Mouse (Mus musculus) MEL (cell line): ENCODE results near the gene 1700020D05Rik.
A peak's percentile ranks its signal among the peaks of the same experiment; 100 is the strongest.

Experiments
- BHLHE40 ChIP-seq: IDR thresholded peaks from 2 replicates; pipeline ENCODE4 v1.6.1; 2012; ENCODE audit warnings: low read depth, mild to moderate bottlenecking, inconsistent platforms, low read length, improper control_type of control experiment, borderline replicate concordance
- CHD1 ChIP-seq: IDR thresholded peaks from 2 replicates; pipeline ENCODE4 v1.6.1; 2012; ENCODE audit warnings: low read depth, mild to moderate bottlenecking, inconsistent platforms, low read length, improper control_type of control experiment
- CHD2 ChIP-seq: IDR thresholded peaks from 2 replicates; pipeline ENCODE4 v1.6.1; 2011; ENCODE audit warnings: low read length, improper control_type of control experiment
- CTCF ChIP-seq, 3 experiments: IDR thresholded peaks in 2 of 3; conservative IDR thresholded peaks in 1 of 3; 2 replicates each; pipeline ENCODE4 v1.5.1; 2011 to 2012; ENCODE audit warnings: low read length in 3 of 3, low read depth in 2 of 3, mild to moderate bottlenecking in 2 of 3, improper control_type of control experiment in 1 of 3, inconsistent platforms in 1 of 3, mixed read lengths in 1 of 3, moderate library complexity in 1 of 3; ENCODE audit not compliant: control insufficient read depth in 1 of 3, insufficient read depth in 1 of 3, poor library complexity in 1 of 3, severe bottlenecking in 1 of 3
- EP300 ChIP-seq, 2 experiments: IDR thresholded peaks; 2 replicates each; pipeline ENCODE4 v1.6.1; 2011; ENCODE audit warnings: improper control_type of control experiment in 2 of 2, low read length in 2 of 2, low read depth in 1 of 2, mild to moderate bottlenecking in 1 of 2
- GABPA ChIP-seq: IDR thresholded peaks from 2 replicates; pipeline ENCODE4 v1.6.1; 2012; ENCODE audit warnings: low read depth, mild to moderate bottlenecking, inconsistent platforms, low read length, improper control_type of control experiment, moderate library complexity
- GATA1 ChIP-seq: IDR thresholded peaks from 2 replicates; pipeline ENCODE4 v1.6.1; 2011; ENCODE audit warnings: low read depth, low read length, improper control_type of control experiment
- JUND ChIP-seq: IDR thresholded peaks from 2 replicates; pipeline ENCODE4 v1.6.1; 2011; ENCODE audit warnings: low read depth, mild to moderate bottlenecking, improper control_type of control experiment, low read length
- MAZ ChIP-seq: IDR thresholded peaks from 2 replicates; pipeline ENCODE4 v1.6.1; 2012; ENCODE audit warnings: low read depth, mild to moderate bottlenecking, inconsistent platforms, low read length, improper control_type of control experiment
- POLR2A ChIP-seq, 2 experiments: IDR thresholded peaks; 2 replicates each; pipeline ENCODE4 v1.6.1; 2011 to 2012; ENCODE audit warnings: low read length in 2 of 2, mild to moderate bottlenecking in 2 of 2, control low read depth in 1 of 2, improper control_type of control experiment in 1 of 2, low read depth in 1 of 2, moderate library complexity in 1 of 2; ENCODE audit not compliant: control insufficient read depth in 1 of 2, insufficient read depth in 1 of 2, poor library complexity in 1 of 2
- SIN3A ChIP-seq: IDR thresholded peaks from 2 replicates; pipeline ENCODE4 v1.6.1; 2012; ENCODE audit warnings: low read length, improper control_type of control experiment, inconsistent platforms
- USF1 ChIP-seq: IDR thresholded peaks from 2 replicates; pipeline ENCODE4 v1.6.1; 2014; ENCODE audit warnings: low read depth, mild to moderate bottlenecking, inconsistent platforms, low read length, improper control_type of control experiment, moderate library complexity
- ZC3H11A ChIP-seq: IDR thresholded peaks from 2 replicates; pipeline ENCODE4 v1.6.1; 2012; ENCODE audit warnings: low read depth, mild to moderate bottlenecking, inconsistent platforms, low read length, improper control_type of control experiment

- TF ChIP-seq SIN3A, result no peak
- TF ChIP-seq POLR2A (IDR thresholded peaks at IDR 0.05; ENCODE audit: control insufficient read depth in 1 of 2, insufficient read depth in 1 of 2, low read depth in 1 of 2, low read length in 2 of 2, poor library complexity in 1 of 2), result 0 out of 4 replicates have a peak, but pooled peaks of 1 of the 2 experiments have one; percentile 54
- TF ChIP-seq GATA1, result no peak
- no peak for TF ChIP-seq USF1
- no peak for TF ChIP-seq ZC3H11A
- TF ChIP-seq CHD1, result no peak
- no peak for TF ChIP-seq CHD2
- no peak for TF ChIP-seq GABPA
- TF ChIP-seq JUND, result no peak
- no peak for TF ChIP-seq CTCF (IDR thresholded peaks at IDR 0.05 in 2 of 3, conservative IDR thresholded peaks at IDR 0.05 in 1 of 3; ENCODE audit: control insufficient read depth in 1 of 3, insufficient read depth in 1 of 3, low read depth in 2 of 3, low read length in 3 of 3, poor library complexity in 1 of 3, severe bottlenecking in 1 of 3)
- no peak for TF ChIP-seq EP300 (IDR thresholded peaks at IDR 0.05; ENCODE audit: low read depth in 1 of 2, low read length in 2 of 2)
- TF ChIP-seq BHLHE40, result no peak
- no peak for TF ChIP-seq MAZ
These were observed 29.1 kb downstream of the 1700020D05Rik start for GRCm38 (mm10) chr19:5474281-5475068.
